Mouse (Mus musculus): ENCODE measurements around the gene Car5a. TPM values are rescaled to one million over a fixed set of nuclear protein-coding genes. Genes with fewer than 3 reads are reported as not detected.

Gene Car5a
- total and polyA plus RNA-seq, 3 experiments, result 0.08 TPM; not detected in 2

DNA sequence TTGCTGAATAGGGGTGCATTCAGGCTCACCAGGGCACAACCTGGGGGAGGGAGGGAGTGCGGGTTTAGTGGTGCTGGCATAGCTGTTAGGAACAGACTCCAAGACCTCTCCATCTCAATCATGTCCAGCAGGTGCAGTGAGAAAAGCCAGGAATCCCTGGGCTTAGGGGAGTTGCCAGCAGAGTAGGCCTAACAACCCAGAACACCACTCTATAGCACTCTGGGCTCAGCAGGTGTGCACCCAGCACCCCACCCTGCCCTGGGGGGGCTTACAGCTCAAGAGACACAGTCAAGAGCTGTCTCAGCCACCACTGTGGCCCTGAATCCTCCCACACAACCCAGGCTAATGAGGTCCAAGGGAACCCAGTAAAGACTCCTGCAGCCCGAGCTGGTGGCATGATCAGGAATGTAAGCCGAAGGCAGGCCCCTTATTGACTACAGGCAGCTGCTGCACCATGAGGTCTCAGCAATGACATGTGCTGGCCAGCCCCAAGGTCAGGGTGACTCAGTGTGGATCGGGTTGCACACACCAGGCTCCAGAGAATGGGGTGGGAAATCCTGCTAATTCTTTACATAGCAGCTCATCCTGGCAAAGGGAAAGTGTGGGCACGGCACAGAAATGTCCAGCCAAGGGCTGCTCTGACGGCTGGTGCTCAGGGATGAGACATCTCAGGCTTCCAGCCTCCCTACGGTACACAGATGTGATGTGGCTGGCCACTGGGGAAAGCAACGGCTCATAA, 43.0 kb downstream of the Car5a start:
- peaks cover 100% of the 10 kb centered on the region for H3K79me2 ChIP-seq (ENCODE audit: control insufficient read depth, insufficient read depth, low read length, poor library complexity)
- DNase-seq (ENCODE audit: low read depth, low spot score), result no peak
- TF ChIP-seq UBTF (IDR thresholded peaks at IDR 0.05; ENCODE audit: borderline replicate concordance, insufficient read depth, low read depth, low read length) (no peak), ZC3H11A (IDR thresholded peaks at IDR 0.05; ENCODE audit: low read depth, low read length) (no peak), RAD21 (IDR thresholded peaks at IDR 0.05; ENCODE audit: low read depth, low read length) (no peak), KAT2A (conservative IDR thresholded peaks at IDR 0.05; ENCODE audit: low read depth, low read length) (no peak), TBP (IDR thresholded peaks at IDR 0.05; ENCODE audit: low read depth, low read length) (no peak), MYC (IDR thresholded peaks at IDR 0.05; ENCODE audit: low read depth, low read length) (no peak), MEF2A (IDR thresholded peaks at IDR 0.05; ENCODE audit: extremely low read depth, insufficient replicate concordance, low read depth, low read length, poor library complexity, severe bottlenecking) (no peak), MAFK (IDR thresholded peaks at IDR 0.05; ENCODE audit: borderline replicate concordance, low read depth, low read length) (no peak), MAX (IDR thresholded peaks at IDR 0.05; ENCODE audit: low read length) (no peak), ETS1 (IDR thresholded peaks at IDR 0.05; ENCODE audit: low read depth, low read length) (no peak), RCOR1 (IDR thresholded peaks at IDR 0.05; ENCODE audit: low read depth, low read length) (no peak), GATA1 (IDR thresholded peaks at IDR 0.05; ENCODE audit: low read depth, low read length) (no peak), POLR2AphosphoS5 (IDR thresholded peaks at IDR 0.05; ENCODE audit: borderline replicate concordance, low read depth, low read length) (no peak; the same call in 1 of the 2 replicates), MAZ (IDR thresholded peaks at IDR 0.05; ENCODE audit: low read depth, low read length) (no peak)
- H3K27me3 ChIP-seq (ENCODE audit: control insufficient read depth in 1 of 2, insufficient read depth in 2 of 2, low read length in 2 of 2), result no peaks in the 10 kb centered on the region
- no peak overlapping the region for H3K27ac ChIP-seq (ENCODE audit: control insufficient read depth, low read depth, low read length)
- no peak overlapping the region for H3K4me3 ChIP-seq (ENCODE audit: control insufficient read depth in 1 of 2, insufficient read depth in 1 of 2, low read depth in 2 of 2, low read length in 2 of 2)
- peaks cover 20 to 57% of the 10 kb centered on the region in 2 experiments for H3K36me3 ChIP-seq (ENCODE audit: control insufficient read depth in 1 of 2, insufficient read depth in 2 of 2, low read length in 2 of 2)
- no peaks in the 10 kb centered on the region for H3K9me3 ChIP-seq (replicated peaks; ENCODE audit: insufficient read depth, low read length)
- H3K4me1 ChIP-seq (ENCODE audit: control insufficient read depth in 1 of 2, insufficient read depth in 2 of 2, low read length in 2 of 2), result peaks cover 22 to 58% of the 10 kb centered on the region in 2 experiments
- H3K9ac ChIP-seq (ENCODE audit: control insufficient read depth, low read depth, low read length, poor library complexity, severe bottlenecking), result peak overlapping the region; percentile 7

GRCm38 (mm10) chr8:121899180-121900044, 45.3 kb downstream of the Car5a start:
- Histone ChIP-seq H3K4me3 (ENCODE audit: control insufficient read depth in 1 of 2, insufficient read depth in 1 of 2, low read depth in 2 of 2, low read length in 2 of 2) (peak overlapping the region; percentile 10 to 25; a peak in 3 of 4 replicates), H3K79me2 (ENCODE audit: control insufficient read depth, insufficient read depth, low read length, poor library complexity) (peaks cover 94% of the 10 kb centered on the region), H3K36me3 (ENCODE audit: control insufficient read depth in 1 of 2, insufficient read depth in 2 of 2, low read length in 2 of 2) (peaks cover 25 to 57% of the 10 kb centered on the region in 2 experiments; a peak in 3 of 4 replicates), H3K4me1 (ENCODE audit: control insufficient read depth in 1 of 2, insufficient read depth in 2 of 2, low read length in 2 of 2) (peaks cover 22 to 58% of the 10 kb centered on the region in 2 experiments), H3K27me3 (ENCODE audit: control insufficient read depth in 1 of 2, insufficient read depth in 2 of 2, low read length in 2 of 2) (no peaks in the 10 kb centered on the region), H3K27ac (ENCODE audit: control insufficient read depth, low read depth, low read length) (peak overlapping the region; percentile 86), H3K9ac (ENCODE audit: control insufficient read depth, low read depth, low read length, poor library complexity, severe bottlenecking) (peak overlapping the region; percentile 52), H3K9me3 (replicated peaks; ENCODE audit: insufficient read depth, low read length) (no peaks in the 10 kb centered on the region)
- DNase-seq (ENCODE audit: low read depth, low spot score), result peak; percentile 73
- TF ChIP-seq TCF12 (IDR thresholded peaks at IDR 0.05; ENCODE audit: low read depth, low read length), result peak; percentile 94
- no peak for TF ChIP-seq ELF1 (IDR thresholded peaks at IDR 0.05; ENCODE audit: low read depth, low read length)
- no peak for TF ChIP-seq POLR2AphosphoS2 (IDR thresholded peaks at IDR 0.05; ENCODE audit: low read length)
- no peak for TF ChIP-seq UBTF (IDR thresholded peaks at IDR 0.05; ENCODE audit: borderline replicate concordance, insufficient read depth, low read depth, low read length)
- TF ChIP-seq MAX (IDR thresholded peaks at IDR 0.05; ENCODE audit: low read length), result peak; percentile 80
- TF ChIP-seq MEF2A (IDR thresholded peaks at IDR 0.05; ENCODE audit: extremely low read depth, insufficient replicate concordance, low read depth, low read length, poor library complexity, severe bottlenecking), result no peak
- TF ChIP-seq BHLHE40 (IDR thresholded peaks at IDR 0.05; ENCODE audit: borderline replicate concordance, low read depth, low read length), result peak; percentile 92
- TF ChIP-seq POLR2AphosphoS5 (IDR thresholded peaks at IDR 0.05; ENCODE audit: borderline replicate concordance, low read depth, low read length), result no peak
- no peak for TF ChIP-seq HCFC1 (IDR thresholded peaks at IDR 0.05; ENCODE audit: low read depth, low read length)
- no peak for TF ChIP-seq SMC3 (IDR thresholded peaks at IDR 0.05; ENCODE audit: low read depth, low read length)
- peak; percentile 78 to 88 for TF ChIP-seq EP300 (IDR thresholded peaks at IDR 0.05; ENCODE audit: low read depth in 1 of 2, low read length in 2 of 2)
- no peak for TF ChIP-seq CHD1 (IDR thresholded peaks at IDR 0.05; ENCODE audit: low read depth, low read length)
- no peak for TF ChIP-seq GABPA (IDR thresholded peaks at IDR 0.05; ENCODE audit: low read depth, low read length)
- TF ChIP-seq TAL1 (IDR thresholded peaks at IDR 0.05; ENCODE audit: low read length), result peak; percentile 98
- TF ChIP-seq ZKSCAN1 (IDR thresholded peaks at IDR 0.05; ENCODE audit: low read depth, low read length), result no peak
- peak; percentile 88 for TF ChIP-seq MXI1 (IDR thresholded peaks at IDR 0.05; ENCODE audit: low read depth, low read length)
- TF ChIP-seq CTCF (IDR thresholded peaks at IDR 0.05 in 2 of 3, conservative IDR thresholded peaks at IDR 0.05 in 1 of 3; ENCODE audit: control insufficient read depth in 1 of 3, insufficient read depth in 1 of 3, low read depth in 2 of 3, low read length in 3 of 3, poor library complexity in 1 of 3, severe bottlenecking in 1 of 3), result no peak
- peak; percentile 96 for TF ChIP-seq ETS1 (IDR thresholded peaks at IDR 0.05; ENCODE audit: low read depth, low read length)
